Mouse (Mus musculus): ENCODE data around the gene Hbb-y.

GRCm38 (mm10) chr7:103843034-103843433 is 10.0 kb downstream of the Hbb-y start, which contains the start of gene Hbb-bh1:
- TF ChIP-seq POLR2A (IDR thresholded peaks at IDR 0.05; ENCODE audit: control insufficient read depth in 1 of 2, insufficient read depth in 1 of 2, low read depth in 1 of 2, low read length in 2 of 2, poor library complexity in 1 of 2) (no peak), TAL1 (IDR thresholded peaks at IDR 0.05; ENCODE audit: low read length) (no peak), GABPA (IDR thresholded peaks at IDR 0.05; ENCODE audit: low read depth, low read length) (no peak), EP300 (IDR thresholded peaks at IDR 0.05; ENCODE audit: low read depth in 1 of 2, low read length in 2 of 2) (no peak), USF2 (IDR thresholded peaks at IDR 0.05; ENCODE audit: borderline replicate concordance in 1 of 2, insufficient read depth in 1 of 2, low read depth in 1 of 2, low read length in 2 of 2) (no peak), CTCF (IDR thresholded peaks at IDR 0.05 in 2 of 3, conservative IDR thresholded peaks at IDR 0.05 in 1 of 3; ENCODE audit: control insufficient read depth in 1 of 3, insufficient read depth in 1 of 3, low read depth in 2 of 3, low read length in 3 of 3, poor library complexity in 1 of 3, severe bottlenecking in 1 of 3) (no peak), MAX (IDR thresholded peaks at IDR 0.05; ENCODE audit: low read length) (no peak), POLR2AphosphoS2 (IDR thresholded peaks at IDR 0.05; ENCODE audit: low read length) (no peak), SMC3 (IDR thresholded peaks at IDR 0.05; ENCODE audit: low read depth, low read length) (no peak), BHLHE40 (IDR thresholded peaks at IDR 0.05; ENCODE audit: borderline replicate concordance, low read depth, low read length) (no peak)

Data from MEL (cell line).